Mouse (Mus musculus): Measurements from ENCODE around the gene Mical2.

Gene Mical2

DNA sequence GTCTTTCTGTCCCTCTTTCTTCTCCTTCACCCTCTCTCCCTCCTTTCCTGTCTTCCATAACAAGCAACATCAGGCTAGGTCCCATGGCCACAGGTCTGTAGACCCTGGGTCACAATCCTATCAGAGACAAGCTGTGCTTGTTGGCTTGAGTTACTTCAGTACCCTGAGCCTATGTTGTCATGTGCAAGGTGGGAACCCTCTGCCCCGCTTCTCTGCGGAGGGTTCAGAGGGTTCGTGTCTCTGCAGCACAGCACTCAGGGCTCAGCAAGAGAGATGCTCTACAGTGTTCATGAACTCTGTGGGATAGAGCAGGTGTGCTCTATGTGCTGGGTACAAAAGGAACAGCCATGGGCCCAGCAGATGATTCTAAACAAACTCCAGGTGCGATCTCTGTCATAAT is 16.0 kb upstream of the Mical2 start:
- DNase-seq: no peak

DNA sequence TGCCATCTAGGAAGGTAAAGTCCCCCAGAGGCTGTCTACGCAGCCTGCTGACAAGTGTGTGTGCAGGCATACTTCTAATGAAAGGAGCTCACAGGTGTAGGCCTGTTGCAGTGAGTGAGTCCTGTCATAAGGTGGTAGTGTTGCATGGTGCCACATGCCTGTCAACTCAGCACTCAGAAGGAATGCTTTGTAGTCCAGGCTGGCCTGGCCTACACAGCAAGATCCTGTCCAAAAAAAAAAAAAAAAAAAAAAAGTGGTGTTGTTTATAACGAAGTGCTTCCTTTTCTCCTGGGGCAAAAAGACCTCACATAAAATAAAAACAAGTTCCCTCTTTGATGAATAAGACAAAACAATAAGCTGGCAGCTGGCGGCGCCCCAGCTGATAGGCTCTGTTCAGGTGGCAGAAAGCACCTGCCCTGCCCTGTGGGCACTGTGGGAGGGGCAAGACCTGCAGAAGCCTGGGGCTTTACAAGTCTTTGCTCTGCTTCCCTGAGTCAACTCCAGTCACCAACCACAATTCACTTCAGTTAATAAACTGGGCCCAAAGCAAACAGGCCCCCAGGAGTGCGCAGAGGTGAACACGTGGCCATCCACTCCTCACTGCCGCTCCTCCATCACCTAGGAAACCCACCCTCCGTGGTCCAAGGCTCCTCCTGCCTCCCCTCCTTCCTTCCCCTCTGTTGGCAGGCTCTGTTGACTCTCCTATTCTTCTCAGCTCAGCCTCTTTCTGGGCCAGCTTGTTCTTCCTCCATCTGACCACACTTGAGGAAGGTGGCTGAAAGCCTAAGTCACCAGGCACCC is 12.5 kb upstream of the Mical2 start:
- no peak for DNase-seq

DNA sequence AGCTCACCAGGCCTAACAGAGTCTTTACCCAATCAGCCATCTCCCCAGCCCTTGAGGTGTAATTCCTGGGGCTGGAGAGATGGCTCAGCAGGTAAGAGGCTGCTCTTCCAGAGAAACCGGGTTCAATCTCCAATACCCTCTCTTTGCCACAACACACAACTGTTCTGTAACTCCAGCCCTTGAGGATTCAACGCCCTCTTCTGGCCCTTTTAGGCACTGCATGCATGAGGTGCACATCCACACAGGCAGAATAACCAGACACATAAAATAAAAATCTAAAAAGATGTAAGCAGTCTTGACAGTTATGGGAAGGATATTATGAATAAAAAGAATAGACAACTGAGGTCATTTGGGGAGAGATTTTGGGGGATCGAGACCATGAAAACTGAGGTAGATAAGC is 9.8 kb upstream of the Mical2 start:
- no peak for DNase-seq

DNA sequence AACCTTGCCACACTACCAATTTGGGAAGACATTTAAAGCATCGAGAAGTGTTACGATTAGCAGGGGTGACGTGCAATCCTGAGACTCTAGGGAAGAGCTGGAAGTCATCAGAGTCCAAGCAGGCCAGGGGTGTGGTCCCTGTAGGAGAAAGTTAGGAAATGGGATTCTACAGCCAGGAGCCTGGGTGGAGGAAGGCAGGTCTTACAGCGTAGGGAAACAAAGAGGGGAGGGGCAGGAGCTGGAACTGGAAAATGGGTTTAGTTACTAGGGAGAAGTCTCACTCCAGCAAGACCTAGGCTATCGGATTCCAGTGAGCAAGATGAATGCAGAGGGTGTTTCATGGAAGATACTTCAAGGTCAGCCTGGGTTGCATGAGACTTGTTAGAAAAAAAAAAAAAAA is 8.9 kb upstream of the Mical2 start:
- no peak for DNase-seq

DNA sequence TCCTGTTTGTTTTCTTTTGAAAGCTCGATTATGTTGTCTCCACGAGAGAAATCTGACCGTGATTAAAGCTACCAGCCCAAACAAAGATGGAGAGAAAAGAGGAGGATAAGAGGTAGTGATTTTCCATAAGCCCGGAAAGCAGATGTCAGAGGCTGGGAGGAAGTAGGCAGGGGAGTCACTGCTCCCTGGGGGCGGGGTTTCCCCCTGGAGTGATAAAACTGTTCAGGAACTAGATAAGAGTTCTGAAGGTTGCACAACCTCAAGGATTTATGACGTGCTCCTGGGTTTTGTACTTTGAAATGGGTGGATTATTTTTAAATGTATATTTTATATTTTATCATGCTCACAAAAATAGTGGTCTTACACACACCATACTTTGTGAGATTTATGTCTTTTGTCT is 8.4 kb upstream of the Mical2 start:
- DNase-seq: no peak

DNA sequence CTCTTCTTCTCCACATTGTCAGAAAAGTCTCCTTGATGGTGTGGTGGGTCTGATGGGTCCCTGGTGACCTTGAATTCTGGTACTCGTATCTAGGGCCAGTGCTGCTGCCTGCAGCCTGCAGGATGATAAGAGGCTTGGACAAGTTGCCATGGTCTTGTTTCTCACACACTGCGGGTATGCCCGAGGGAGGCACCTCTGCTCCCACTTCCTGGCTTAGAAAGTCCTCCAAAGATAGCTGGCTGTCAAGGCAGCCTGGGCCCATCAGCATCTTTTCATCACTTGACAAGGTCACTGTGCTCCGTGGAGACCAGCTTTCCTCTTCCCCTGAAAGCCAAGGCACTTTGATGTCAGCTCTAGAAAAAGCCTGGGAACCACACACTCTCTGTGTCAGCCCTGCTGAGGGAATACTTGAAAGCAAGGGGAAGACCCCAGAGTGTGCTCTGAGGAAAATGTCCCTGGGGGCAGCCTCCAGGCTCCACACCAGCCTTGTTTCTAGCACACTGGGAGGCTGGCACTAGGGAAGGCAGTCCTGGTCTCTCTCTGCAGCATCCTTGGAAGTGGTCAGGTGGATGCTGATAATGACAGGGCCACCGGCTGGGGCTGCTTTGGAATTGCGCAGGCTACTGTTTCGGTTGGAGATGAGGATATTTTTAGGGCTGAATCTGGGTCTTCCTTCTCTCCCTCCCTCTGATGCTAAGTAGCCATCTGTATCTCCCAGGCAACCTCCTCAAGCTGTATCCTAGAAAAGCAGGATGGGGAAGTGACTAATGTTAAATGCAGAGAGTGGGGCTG is 2.7 kb upstream of the Mical2 start:
- DNase-seq: no peak

DNA sequence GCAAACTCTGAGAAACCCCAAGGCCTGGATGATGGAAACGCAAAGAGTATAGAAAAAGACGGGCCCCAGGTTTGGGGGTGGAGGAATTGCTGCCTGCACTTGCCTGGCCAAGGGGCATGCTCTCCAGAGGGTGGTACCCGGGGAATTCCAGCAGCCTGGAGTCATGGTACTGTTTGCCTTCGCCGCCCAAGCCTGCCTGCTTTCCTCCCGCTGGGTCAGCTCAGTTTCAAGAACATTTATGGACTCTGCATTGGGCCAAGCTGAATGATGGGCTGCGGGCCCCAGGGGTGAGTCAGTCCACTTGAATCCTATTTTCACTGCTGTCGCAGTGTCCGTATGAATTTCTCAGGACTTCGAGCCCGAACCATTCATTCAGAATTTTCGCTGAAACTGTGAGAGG is 802 bp upstream of the Mical2 start:
- DNase-seq: no peak

DNA sequence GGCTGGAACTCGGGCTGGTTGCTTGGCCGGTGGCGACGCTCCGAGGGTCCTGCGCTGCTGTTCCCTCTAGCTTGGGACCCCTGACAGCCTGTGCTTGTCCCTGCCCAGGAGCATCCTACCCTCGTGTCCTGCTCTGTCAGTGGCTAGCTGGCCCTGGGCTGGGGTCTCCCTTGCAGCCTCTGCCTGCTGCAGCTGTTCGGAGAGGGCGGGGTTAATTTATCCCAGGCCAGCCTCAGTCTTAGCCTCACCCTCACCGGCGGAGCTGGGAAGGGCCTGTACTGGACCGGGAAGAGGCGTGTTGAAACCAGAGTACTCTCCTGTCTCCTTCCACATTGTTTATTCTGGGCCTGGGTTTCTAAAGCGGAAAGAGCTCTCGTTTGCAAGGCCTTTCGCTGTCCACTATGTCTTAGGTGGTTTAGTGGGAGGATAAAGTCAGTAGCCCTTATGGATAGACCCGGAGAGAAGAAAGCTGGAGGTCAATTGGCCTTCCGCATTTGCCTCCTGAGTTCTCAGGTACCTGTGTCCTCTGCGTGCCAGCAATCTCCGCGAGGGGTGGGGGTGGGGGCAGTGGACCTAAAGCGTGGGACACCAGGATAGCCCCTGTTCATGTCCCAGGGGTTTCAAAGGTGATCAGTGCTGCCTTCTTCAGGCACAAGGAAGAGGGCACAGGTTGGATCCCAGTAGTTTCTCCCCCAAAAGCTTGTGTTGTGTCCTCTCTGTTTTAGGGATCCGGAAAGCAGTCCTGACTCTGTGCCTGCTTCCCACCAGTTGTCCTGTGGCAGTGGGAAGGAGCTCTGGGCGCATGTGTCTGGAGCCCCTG is 1.0 kb downstream of the Mical2 start:
- DNase-seq: no peak

DNA sequence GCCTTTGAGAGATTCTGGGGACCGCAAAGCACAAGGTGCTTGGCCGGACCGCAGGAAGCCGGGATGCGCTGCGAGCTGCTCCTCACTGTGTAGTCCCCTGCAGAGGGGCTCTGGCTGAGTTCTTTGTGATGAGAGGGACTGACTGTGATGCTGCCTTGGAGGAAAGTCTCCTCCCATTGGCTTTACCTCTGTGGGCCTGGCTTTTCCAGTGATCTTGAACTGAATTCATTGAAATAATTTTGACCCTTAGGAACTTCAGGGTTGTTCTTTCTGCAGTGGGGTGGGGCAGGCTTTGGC is 1.6 kb downstream of the Mical2 start:
- DNase-seq: no peak

DNA sequence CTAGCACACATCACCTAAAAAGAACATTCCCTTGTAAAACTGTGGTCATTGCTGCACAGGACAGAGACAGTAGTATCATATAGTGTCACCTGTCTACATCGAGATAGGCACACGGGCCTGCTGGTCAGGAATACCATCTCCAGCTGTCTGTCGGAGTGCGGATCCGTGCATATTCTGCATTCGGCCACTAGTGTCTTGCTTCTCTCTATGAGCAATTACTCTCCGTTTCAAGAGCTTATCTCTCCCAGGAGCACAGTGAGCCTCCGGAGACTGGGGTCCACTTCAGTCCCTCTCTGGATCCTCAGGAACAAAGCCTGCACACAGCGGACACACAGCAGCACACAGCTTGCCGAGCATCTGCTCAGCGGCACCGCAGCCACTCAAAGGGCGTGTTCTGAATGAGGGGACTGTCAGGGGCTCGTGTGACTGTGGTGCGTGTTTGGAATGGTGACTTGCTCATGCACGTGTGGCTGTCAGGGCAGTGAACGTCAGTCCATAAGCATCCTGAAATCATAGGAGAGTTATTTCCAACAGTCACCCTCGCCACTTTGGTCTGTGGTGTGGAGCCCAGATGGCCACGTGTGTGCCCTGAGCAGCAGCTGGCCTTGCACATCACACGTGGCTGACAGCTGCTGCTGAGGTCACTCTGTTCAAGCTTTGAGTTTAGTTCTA is 3.3 kb downstream of the Mical2 start:
- no peak for DNase-seq

DNA sequence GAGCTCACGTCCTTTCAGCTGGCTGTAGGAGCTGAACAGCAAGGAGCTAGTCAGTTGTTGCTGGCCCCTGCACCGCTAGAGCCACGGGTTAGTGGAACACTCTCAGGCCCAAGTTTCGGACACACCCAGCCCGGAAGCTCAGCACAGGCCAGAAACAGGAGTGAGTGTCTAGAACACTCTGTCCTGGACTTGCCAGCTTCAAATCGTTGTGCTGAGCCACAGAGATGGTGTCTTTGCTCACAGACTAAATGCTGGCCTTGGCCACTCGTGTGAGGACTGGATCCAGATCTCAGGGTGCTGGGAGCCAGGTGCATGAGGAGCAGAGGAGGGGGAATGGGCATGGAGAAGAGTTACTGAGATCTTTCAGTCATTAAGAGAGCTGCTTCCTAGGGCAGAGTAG is 6.1 kb downstream of the Mical2 start:
- DNase-seq: no peak

DNA sequence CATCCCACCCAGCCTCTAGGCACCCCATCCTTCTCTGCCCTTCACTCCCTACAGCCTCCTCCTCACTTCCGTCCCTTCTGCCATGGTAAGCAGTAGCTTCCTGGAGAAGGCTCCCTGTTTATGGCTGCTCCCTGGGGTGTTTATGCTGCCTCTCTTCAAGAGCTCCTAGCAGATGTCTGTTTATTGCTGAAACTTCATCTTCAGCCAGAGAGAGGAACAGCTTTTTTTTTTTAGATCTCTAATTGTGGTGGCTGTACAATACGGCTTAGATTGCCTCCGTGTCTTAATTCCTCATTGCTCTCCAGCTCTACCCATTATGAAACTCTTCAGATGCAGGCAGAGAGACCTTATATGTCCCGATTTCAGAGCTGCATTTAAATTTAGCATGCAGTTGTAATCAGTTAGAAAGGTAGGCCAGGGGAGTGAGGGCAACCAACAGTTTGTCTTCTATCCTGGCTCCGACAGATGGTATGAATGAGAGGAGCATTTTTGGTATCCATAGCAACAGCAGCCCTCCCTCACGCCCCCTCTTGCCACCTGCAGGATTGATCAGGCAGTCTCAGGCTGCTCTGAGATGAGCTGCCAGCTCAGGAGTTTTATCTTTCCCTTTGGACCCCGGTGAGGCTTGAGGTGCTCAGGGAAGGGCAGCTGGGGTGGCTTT is 7.8 kb downstream of the Mical2 start:
- peak; percentile 35 for DNase-seq

DNA sequence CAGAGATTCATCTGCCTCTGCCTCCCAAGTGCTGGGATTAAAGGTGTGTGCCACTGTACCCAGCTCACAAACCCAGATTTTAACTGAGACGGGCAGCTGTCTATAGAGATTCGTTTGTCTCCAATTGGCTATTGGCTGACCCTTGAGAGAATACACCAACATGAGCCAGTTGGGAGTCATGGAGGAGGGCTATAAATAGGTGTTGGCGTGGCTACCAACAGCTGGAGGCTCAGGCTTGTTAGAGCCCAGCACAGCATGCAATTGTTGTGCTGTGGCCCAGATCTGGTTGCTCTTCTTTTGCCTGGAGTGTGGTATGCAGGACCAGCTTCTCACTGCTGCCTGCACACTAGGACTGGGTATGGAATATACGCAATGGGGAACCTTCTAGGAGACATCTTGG is 8.8 kb downstream of the Mical2 start:
- no peak for DNase-seq

DNA sequence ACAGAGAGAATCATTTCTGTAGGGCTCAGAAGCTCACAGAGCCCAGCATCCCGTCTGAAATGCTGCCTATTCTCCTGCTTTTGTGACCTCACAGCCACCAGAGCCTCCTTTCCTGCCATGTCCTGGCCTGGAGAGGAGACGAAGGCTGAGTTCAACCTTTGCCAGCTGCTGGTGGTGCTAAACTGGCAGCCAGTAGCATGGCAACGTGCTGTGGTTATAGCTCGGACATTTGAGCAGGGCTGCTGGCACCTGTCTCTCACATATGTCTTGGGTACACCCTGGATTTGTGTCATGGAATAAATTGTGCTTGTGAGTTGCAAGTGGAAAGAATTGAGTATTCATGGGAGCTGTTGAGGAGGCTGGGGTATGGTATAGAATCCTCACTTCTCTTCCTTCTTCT is 9.8 kb downstream of the Mical2 start:
- DNase-seq: no peak

DNA sequence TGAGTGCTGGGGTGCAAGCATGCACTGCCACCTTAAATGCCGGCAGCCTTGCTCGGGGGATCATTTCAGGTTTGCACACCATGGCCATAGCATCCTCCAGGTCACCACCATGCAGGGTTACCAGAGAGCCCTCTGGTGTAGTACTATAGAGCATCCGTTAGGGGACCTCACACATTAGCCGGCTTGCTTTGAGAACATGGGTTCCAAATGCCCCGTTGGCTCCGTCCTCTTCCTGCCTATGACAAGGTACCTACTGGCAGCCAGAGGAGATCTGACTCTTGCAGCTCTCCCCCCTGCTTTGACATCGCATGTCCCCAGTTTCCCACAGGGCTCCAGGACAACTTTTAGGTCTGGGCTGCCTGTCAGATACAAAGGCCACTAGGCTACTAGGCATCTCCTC is 11.6 kb downstream of the Mical2 start:
- DNase-seq: no peak

DNA sequence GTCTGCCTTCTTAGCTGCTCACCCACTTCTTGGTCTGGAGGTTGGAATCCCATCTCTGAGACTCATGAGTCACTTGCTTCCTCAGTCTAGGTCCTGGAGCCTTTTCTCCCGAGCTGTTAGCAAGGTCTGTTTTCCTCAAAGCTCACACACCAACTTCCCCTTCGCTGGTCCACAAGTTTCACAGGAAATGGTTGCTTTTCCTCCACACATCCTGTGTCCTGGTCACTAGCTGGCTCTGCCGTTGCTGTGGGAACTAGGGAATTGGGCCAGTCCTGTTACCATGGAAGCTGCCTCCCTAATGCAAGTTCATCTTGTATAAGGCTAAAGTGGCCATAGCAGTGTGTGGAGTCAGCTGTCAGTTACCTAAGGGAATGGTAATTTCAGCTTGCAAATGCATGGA is 12.2 kb downstream of the Mical2 start:
- no peak for DNase-seq

DNA sequence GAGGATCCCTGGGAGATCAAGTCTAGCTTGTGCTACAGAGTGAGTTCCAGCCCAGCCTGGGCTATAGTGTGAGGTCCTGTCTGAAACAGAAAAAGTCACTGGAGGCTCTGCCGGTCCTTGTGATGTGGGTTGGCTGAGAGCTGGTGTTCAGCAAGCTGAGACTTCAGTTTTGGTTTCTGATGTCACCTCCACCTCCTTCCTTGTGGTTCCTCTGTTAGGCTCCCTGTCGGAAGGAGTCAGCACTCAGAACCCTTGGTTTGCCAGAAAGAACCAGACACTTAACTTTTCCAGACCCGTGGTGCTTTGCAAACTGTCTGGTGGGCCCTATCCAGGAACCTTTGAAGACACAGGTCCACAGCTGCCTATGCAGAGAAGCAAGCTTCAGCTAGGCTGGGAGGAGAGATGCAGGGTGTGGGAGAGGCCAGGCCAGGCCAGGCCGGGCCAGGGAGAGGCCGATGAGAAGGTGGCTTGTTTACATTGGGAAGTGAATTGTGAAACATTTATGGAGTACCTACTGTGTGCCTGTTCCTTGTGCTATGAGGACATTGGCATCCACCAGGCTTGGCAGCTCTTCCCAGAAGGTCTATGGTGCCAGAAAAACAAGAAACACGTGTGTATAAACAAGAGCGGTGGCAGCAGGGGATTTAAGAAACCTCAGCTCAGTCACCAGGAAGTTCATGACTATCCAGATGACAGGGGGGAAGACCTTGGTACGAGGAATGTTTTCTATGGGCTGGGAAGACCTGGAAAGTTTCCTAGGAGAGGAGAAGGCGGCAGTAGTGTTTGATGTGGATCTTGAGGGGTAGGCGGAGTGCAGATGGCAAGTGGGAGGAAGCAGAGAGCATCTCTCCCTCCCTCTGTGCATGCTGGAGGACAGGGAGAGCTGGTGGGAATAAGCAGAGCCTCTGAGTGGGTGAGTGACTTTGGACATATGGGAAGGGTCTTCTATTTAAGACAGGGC is 13.4 kb downstream of the Mical2 start:
- DNase-seq: peak; percentile 38

DNA sequence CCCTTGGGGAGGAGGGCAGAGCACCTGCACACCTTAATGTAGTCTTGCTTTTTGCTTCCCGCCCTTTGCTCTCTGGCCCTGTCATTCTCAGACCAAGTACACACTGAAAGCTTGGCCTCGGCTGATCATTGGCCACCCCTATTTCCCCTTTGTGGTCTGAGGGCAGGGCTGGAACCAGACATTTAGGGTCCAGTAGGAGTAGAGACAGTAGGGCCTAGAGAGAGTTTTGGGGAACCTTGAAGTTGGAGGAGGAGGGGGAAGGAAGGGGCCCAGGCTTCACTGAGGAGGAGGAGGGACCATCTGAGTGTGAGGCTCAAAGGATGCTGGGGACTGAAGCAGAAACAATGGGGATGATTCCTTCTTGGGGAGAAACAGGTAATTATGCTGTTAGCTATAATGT is 15.1 kb downstream of the Mical2 start:
- DNase-seq: no peak

DNA sequence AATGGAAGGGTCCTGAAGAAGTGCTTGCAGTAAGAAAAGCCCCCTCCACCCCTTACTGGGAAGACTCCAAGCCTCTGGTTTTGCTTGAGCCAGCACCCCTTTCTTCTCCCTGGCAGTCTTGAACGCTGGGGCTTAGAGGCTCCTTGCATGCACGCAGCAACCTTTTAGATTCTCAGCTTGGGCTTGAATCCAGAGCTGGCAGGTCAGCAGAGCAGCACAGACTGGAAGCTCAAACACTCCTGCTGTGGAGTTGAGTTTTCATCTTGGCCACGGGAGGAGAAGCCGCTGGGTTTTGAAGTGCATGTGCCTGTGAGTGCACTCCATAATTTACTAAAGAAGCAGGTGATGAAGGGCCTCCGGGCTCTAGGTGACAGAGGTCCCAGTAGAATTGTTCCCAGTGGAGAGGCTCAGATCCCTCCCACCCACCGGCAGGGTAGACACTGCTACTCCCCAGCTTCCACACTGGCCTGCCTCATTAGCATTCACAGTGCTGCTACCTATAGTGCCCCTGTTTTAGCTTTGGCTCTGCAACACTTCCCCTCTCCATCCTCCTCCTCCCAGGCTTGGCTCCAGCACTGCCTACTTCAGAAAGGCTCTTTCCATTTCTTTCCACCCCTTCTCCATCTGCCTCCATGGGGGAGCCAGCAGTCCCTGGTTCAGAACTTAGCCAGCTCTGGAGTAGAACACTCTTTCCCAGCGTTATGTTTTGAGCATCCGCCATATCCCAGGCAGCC is 15.7 kb downstream of the Mical2 start:
- peak; percentile 39 for DNase-seq

DNA sequence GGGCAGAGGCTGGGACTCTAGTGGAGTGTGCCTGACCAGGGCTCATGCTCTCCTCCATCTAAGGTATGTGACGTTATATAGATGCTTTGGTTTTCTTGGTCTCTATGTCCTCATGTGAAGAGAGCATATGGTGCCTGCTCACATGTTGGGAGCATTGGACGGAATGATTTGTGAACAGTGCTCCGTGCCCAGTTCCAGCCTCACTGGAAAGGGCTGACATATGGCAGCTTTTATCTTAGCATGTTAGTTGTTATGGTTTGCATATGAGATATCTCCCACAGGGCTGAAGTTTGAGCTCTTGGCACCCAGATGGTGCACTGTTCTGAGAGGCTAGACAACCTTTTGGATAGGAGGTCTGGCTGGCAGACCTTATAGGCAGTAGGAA is 16.3 kb downstream of the Mical2 start:
- no peak for DNase-seq

DNA sequence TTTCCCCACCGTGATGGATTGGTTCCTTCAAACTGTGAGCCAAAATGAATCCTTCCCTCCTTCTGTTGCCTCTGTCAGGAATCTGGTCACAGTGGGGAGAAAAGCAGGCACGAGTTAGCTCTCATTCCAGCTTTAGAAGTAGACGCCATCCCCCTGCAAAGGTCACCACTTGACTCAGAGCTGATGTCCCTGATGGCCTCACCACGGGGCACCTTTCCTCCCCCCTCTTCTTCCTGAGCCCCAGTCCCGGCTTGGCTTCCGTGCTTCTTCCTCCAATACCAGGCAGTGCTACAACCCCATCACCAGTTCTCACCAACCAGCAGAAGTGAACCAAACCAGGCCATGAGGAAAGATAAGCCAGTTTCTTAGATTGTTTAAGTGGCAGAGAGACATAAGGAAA is 16.9 kb downstream of the Mical2 start:
- no peak for DNase-seq

Measured in right cerebral cortex, postnatal 14 days (tissue).